20 mouse cellular contexts compared by ENCODE assay signal in the genomic region with DNA sequence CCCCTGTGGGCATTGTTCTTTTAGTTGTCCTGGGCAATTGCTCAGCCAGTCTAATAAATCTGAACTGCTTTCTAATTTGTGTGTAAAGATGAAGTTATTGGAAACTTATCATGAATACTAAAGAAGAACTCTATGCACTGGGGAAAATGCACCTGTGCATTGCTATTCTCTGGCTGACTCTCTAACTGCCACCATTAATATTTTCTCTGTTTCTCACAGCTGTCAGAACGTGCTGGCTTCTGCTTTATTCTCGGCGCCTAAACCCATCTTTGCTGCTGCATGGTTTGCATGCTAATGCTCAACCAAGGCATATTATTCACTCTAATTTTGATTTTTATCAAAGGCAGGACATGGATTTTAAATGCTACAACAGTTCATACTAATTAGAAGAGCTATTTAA.
DNase-seq lines count a peak whose midpoint lies in the region; ATAC-seq and TF ChIP-seq lines count a peak whose summit lies in the region.
"Had no signal": no experiment of that assay in that cellular context is flagged by ENCODE, and none has a peak within 500 bp of the region (broad histone marks: within the 10 kb centered on the region; RNA-seq: fewer than 3 reads in every experiment).

No protein-coding gene starts in this region.

- H3K36me3 ChIP-seq in hindbrain, postnatal 0 days (ENCODE audit: insufficient read depth, low read length) = no peaks in the 10 kb centered on the region
- H3K36me3 ChIP-seq in hindbrain, embryonic 11.5 days (ENCODE audit: control insufficient read depth, insufficient read depth, low read length) = no peaks in the 10 kb centered on the region
- H3K36me3 ChIP-seq in midbrain, embryonic 15.5 days (replicated peaks) = no peaks in the 10 kb centered on the region
- H3K36me3 ChIP-seq in midbrain, embryonic 13.5 days = no peaks in the 10 kb centered on the region
- H3K36me3 ChIP-seq: embryonic facial prominence, embryonic 10.5 days; embryonic facial prominence, embryonic 12.5 days had no signal

- no peaks in the 10 kb centered on the region for H3K4me1 ChIP-seq in hindbrain, postnatal 0 days (ENCODE audit: insufficient read depth, low read length)
- no peaks in the 10 kb centered on the region for H3K4me1 ChIP-seq in hindbrain, embryonic 11.5 days (replicated peaks; ENCODE audit: control insufficient read depth, insufficient read depth, low read length)
- H3K4me1 ChIP-seq in midbrain, embryonic 15.5 days = no peaks in the 10 kb centered on the region
- no peaks in the 10 kb centered on the region for H3K4me1 ChIP-seq in midbrain, embryonic 13.5 days (replicated peaks)
- H3K4me1 ChIP-seq: embryonic facial prominence, embryonic 10.5 days; embryonic facial prominence, embryonic 12.5 days; forebrain, embryonic 13.5 days had no signal

- peak; percentile 4 for DNase-seq in hindbrain, postnatal 0 days (ENCODE audit: low spot score)
- no peak for DNase-seq in hindbrain, embryonic 11.5 days (ENCODE audit: low spot score)
- peak; percentile 16 for DNase-seq in brain, adult 2 months (ENCODE audit: low read depth, low spot score)
- peak; percentile 53 for DNase-seq in brain, embryonic 14.5 days (ENCODE audit: low read depth)
- DNase-seq in cerebellum, adult 18-20 months = no peak
- DNase-seq in lung, postnatal 36 days = no peak
- DNase-seq: adrenal gland, adult 2 months; adrenal gland, postnatal 10 days; adrenal gland, postnatal 25 days; cerebellum, adult 11 months; cerebellum, adult 2 months; cerebellum, adult 9-10 months; cerebellum, postnatal 10 days; cerebellum, postnatal 25 days had no signal

- no peak overlapping the region for H3K27ac ChIP-seq in hindbrain, postnatal 0 days
- H3K27ac ChIP-seq in hindbrain, embryonic 11.5 days (ENCODE audit: low read depth, low read length) = no peak overlapping the region
- H3K27ac ChIP-seq in midbrain, embryonic 15.5 days = no peak overlapping the region
- H3K27ac ChIP-seq in midbrain, embryonic 13.5 days = no peak overlapping the region
- H3K27ac ChIP-seq: embryonic facial prominence, embryonic 10.5 days; embryonic facial prominence, embryonic 12.5 days; forebrain, embryonic 13.5 days had no signal

- no peak overlapping the region for H3K4me2 ChIP-seq in hindbrain, postnatal 0 days (ENCODE audit: low read depth, low read length)
- H3K4me2 ChIP-seq in hindbrain, embryonic 11.5 days (replicated peaks; ENCODE audit: low read depth, low read length) = no peak overlapping the region
- H3K4me2 ChIP-seq in midbrain, embryonic 15.5 days = no peak overlapping the region
- H3K4me2 ChIP-seq in midbrain, embryonic 13.5 days (replicated peaks) = no peak overlapping the region
- H3K4me2 ChIP-seq: embryonic facial prominence, embryonic 12.5 days; forebrain, embryonic 13.5 days had no signal

- no peak for TF ChIP-seq CTCF in hindbrain, postnatal 0 days (IDR thresholded peaks at IDR 0.05; ENCODE audit: low read depth)
- no peak for TF ChIP-seq CTCF in brain, embryonic 14.5 days (IDR thresholded peaks at IDR 0.05; ENCODE audit: borderline replicate concordance, extremely low read depth, insufficient read depth, insufficient read length)

- no peak overlapping the region for H3K9ac ChIP-seq in hindbrain, postnatal 0 days (replicated peaks; ENCODE audit: low read length)
- no peak overlapping the region for H3K9ac ChIP-seq in hindbrain, embryonic 11.5 days (ENCODE audit: low read depth, low read length)
- no peak overlapping the region for H3K9ac ChIP-seq in midbrain, embryonic 15.5 days
- no peak overlapping the region for H3K9ac ChIP-seq in midbrain, embryonic 13.5 days (replicated peaks)
- H3K9ac ChIP-seq: embryonic facial prominence, embryonic 12.5 days; forebrain, embryonic 13.5 days had no signal

- no peaks in the 10 kb centered on the region for H3K9me3 ChIP-seq in hindbrain, postnatal 0 days (ENCODE audit: low read length)
- H3K9me3 ChIP-seq in hindbrain, embryonic 11.5 days (ENCODE audit: control insufficient read depth, low read length) = no peaks in the 10 kb centered on the region
- no peaks in the 10 kb centered on the region for H3K9me3 ChIP-seq in midbrain, embryonic 15.5 days
- no peaks in the 10 kb centered on the region for H3K9me3 ChIP-seq in midbrain, embryonic 13.5 days
- H3K9me3 ChIP-seq: embryonic facial prominence, embryonic 10.5 days; embryonic facial prominence, embryonic 12.5 days; forebrain, embryonic 13.5 days had no signal

- no peaks in the 10 kb centered on the region for H3K27me3 ChIP-seq in hindbrain, postnatal 0 days (ENCODE audit: insufficient read depth, low read length)
- H3K27me3 ChIP-seq in hindbrain, embryonic 11.5 days (ENCODE audit: control insufficient read depth, insufficient read depth, low read length) = no peaks in the 10 kb centered on the region
- no peaks in the 10 kb centered on the region for H3K27me3 ChIP-seq in midbrain, embryonic 15.5 days (replicated peaks)
- H3K27me3 ChIP-seq in midbrain, embryonic 13.5 days = no peaks in the 10 kb centered on the region
- H3K27me3 ChIP-seq: embryonic facial prominence, embryonic 12.5 days; forebrain, embryonic 13.5 days had no signal

- H3K4me3 ChIP-seq in hindbrain, postnatal 0 days (ENCODE audit: low read length) = no peak overlapping the region
- no peak overlapping the region for H3K4me3 ChIP-seq in hindbrain, embryonic 11.5 days (ENCODE audit: low read depth, low read length)
- H3K4me3 ChIP-seq in midbrain, embryonic 15.5 days = no peak overlapping the region
- H3K4me3 ChIP-seq in midbrain, embryonic 13.5 days (replicated peaks) = no peak overlapping the region
- H3K4me3 ChIP-seq: embryonic facial prominence, embryonic 10.5 days; embryonic facial prominence, embryonic 12.5 days; forebrain, embryonic 13.5 days had no signal

- WGBS in hindbrain, postnatal 0 days = 59% methylated on average over 3 of the region's 3 CpGs
- WGBS in hindbrain, embryonic 11.5 days = 83% methylated on average over 3 of the region's 3 CpGs
- WGBS in midbrain, embryonic 15.5 days = 49% methylated on average over 3 of the region's 3 CpGs
- 60% methylated on average over 3 of the region's 3 CpGs for WGBS in midbrain, embryonic 13.5 days

- no peak for TF ChIP-seq POLR2A in brain, embryonic 14.5 days (IDR thresholded peaks at IDR 0.05; ENCODE audit: borderline replicate concordance, extremely low read depth, insufficient read depth, insufficient read length, poor library complexity, severe bottlenecking)

- no peak for ATAC-seq in hindbrain, postnatal 0 days
- ATAC-seq in hindbrain, embryonic 11.5 days (ENCODE audit: low FRiP score) = no peak
- ATAC-seq in midbrain, embryonic 15.5 days (replicated peaks) = peak; percentile 72; the same call in 1 of the 2 replicates
- no peak for ATAC-seq in midbrain, embryonic 13.5 days
- ATAC-seq: forebrain, embryonic 13.5 days; forebrain, embryonic 16.5 days had no signal

Comparison
In these comparisons a context has a peak if more than half of its experiments do, and no peak if none do; other contexts are left out.
1. DNase-seq: peak in hindbrain, postnatal 0 days (single experiment), brain, adult 2 months (single experiment) and brain, embryonic 14.5 days (single experiment); none in hindbrain, embryonic 11.5 days (single experiment), cerebellum, adult 18-20 months (0 of 2) and lung, postnatal 36 days (single experiment).